ENCODE assay signal across 8 mouse cellular contexts in the genomic region with DNA sequence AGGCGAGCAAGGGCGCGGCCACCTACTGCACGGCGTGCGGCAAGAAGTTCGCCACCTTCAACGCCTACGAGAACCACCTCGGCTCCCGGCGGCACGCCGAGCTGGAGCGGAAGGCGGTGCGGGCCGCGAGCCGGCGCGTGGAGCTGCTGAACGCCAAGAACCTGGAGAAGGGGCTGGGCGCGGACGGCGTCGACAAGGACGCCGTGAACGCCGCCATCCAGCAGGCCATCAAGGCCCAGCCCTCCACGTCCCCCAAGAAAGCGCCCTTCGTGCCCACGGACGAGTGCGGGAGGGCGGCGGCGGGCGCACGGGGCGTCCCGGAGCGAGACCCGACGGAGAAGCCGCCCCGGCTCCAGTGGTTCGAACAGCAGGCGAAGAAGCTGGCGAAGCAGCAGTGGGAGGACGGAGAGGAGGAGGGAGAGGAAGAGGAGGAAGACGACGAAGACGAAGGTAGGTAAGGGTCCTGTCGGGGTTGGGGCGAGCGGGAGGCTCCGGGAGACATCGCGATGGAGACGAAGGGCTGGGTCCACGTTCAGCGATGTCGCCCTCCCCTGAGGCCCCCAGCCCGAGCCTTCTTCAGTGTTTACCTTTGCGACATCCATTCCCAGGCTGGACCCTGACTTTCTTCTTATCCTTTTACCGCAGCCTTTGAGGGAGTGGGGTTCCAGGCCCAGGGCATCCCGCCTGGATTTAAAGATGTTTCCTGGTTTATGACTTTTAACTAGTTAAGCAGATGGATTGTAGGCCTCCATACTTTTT. TPM values are rescaled to one million over a fixed set of nuclear protein-coding genes. Genes with fewer than 3 reads are reported as not detected.
DNase-seq lines count a peak whose midpoint lies in the region; ATAC-seq and TF ChIP-seq lines count a peak whose summit lies in the region.

No protein-coding gene starts in this region.

- H3K27me3 ChIP-seq in kidney, embryonic 15.5 days: no peaks in the 10 kb centered on the region
- H3K27me3 ChIP-seq in limb, embryonic 12.5 days: no peaks in the 10 kb centered on the region
- H3K27me3 ChIP-seq in midbrain, postnatal 0 days (ENCODE audit: insufficient read depth, low read length): no peaks in the 10 kb centered on the region

- under 1% methylated on average over 71 of the region's 71 CpGs for WGBS in kidney, embryonic 15.5 days
- under 1% methylated on average over 69 of the region's 71 CpGs for WGBS in limb, embryonic 12.5 days
- under 1% methylated on average over 71 of the region's 71 CpGs for WGBS in midbrain, postnatal 0 days

- H3K9me3 ChIP-seq in kidney, embryonic 15.5 days (replicated peaks): no peaks in the 10 kb centered on the region
- H3K9me3 ChIP-seq in limb, embryonic 12.5 days: no peaks in the 10 kb centered on the region
- no peaks in the 10 kb centered on the region for H3K9me3 ChIP-seq in midbrain, postnatal 0 days (ENCODE audit: low read length)

- H3K4me3 ChIP-seq in kidney, embryonic 15.5 days (replicated peaks): peak overlapping the region; percentile 75
- peak overlapping the region; percentile 98 for H3K4me3 ChIP-seq in limb, embryonic 12.5 days (replicated peaks)
- peak overlapping the region; percentile 99 for H3K4me3 ChIP-seq in midbrain, postnatal 0 days (ENCODE audit: low read depth, low read length)

- peaks cover 30% of the 10 kb centered on the region for H3K36me3 ChIP-seq in kidney, embryonic 15.5 days
- peaks cover 26% of the 10 kb centered on the region for H3K36me3 ChIP-seq in limb, embryonic 12.5 days
- H3K36me3 ChIP-seq in midbrain, postnatal 0 days (ENCODE audit: insufficient read depth, low read length): peaks cover 13% of the 10 kb centered on the region

- H3K27ac ChIP-seq in kidney, embryonic 15.5 days: peak overlapping the region; percentile 89
- H3K27ac ChIP-seq in limb, embryonic 12.5 days: peak overlapping the region; percentile 91
- peak overlapping the region; percentile 84 for H3K27ac ChIP-seq in midbrain, postnatal 0 days (ENCODE audit: low read depth, low read length)

- TF ChIP-seq CTCF in midbrain, postnatal 0 days (IDR thresholded peaks at IDR 0.05): no peak

- DNase-seq in kidney, adult 8-10 months: no peak
- DNase-seq in T-cell, adult 2 months (ENCODE audit: low spot score): peak; percentile 6
- DNase-seq in midbrain, postnatal 0 days (ENCODE audit: low spot score): no peak
- no peak for DNase-seq in layer of hippocampus, postnatal 36 days
- no peak for DNase-seq in adrenal gland, postnatal 14 days

- ATAC-seq in kidney, embryonic 15.5 days (replicated peaks; ENCODE audit: low FRiP score): peak; percentile 3; the same call in 1 of the 2 replicates
- ATAC-seq in erythroid progenitor cell, adult 5-6 weeks (replicated peaks; ENCODE audit: low FRiP score, poor library complexity, severe bottlenecking): peak; percentile 21; the same call in 1 of the 2 replicates
- peak; percentile 4; the same call in 1 of the 2 replicates for ATAC-seq in limb, embryonic 12.5 days (ENCODE audit: insufficient number of reproducible peaks, insufficient read depth, low FRiP score, low TSS enrichment, low read depth)
- ATAC-seq in midbrain, postnatal 0 days (ENCODE audit: low FRiP score): peak; percentile 39

- H3K4me2 ChIP-seq in kidney, embryonic 15.5 days: peak overlapping the region; percentile 71
- peak overlapping the region; percentile 88 for H3K4me2 ChIP-seq in limb, embryonic 12.5 days
- peak overlapping the region; percentile 91 for H3K4me2 ChIP-seq in midbrain, postnatal 0 days (ENCODE audit: low read depth, low read length, poor library complexity, severe bottlenecking)

- peaks cover 17% of the 10 kb centered on the region for H3K4me1 ChIP-seq in kidney, embryonic 15.5 days
- peaks cover 16% of the 10 kb centered on the region for H3K4me1 ChIP-seq in limb, embryonic 12.5 days (replicated peaks)
- H3K4me1 ChIP-seq in midbrain, postnatal 0 days (ENCODE audit: insufficient read depth, low read length): peaks cover 11% of the 10 kb centered on the region; the same call in 1 of the 2 replicates

- peak overlapping the region; percentile 87 for H3K9ac ChIP-seq in kidney, embryonic 15.5 days
- peak overlapping the region; percentile 92 for H3K9ac ChIP-seq in limb, embryonic 12.5 days (replicated peaks)
- H3K9ac ChIP-seq in midbrain, postnatal 0 days (replicated peaks; ENCODE audit: low read length, poor library complexity, severe bottlenecking): peak overlapping the region; percentile 81

RNA-seq across cellular contexts. Expression of gene Zfp622, which starts 0.7 kb away (rescaled TPM):
- polyA plus RNA-seq in kidney, embryonic 15.5 days (2015; fragmentation: Nextera tagmentation; extraction: Ambion mirVana): 28.6 and 32.8 TPM in 2 replicates
- 2.9 and 16.8 TPM in 2 replicates for total RNA-seq in erythroid progenitor cell, adult 5-6 weeks (2015; ENCODE audit: low replicate concordance)
- total RNA-seq in erythroid progenitor cell, adult 5-6 weeks (2017; ENCODE audit: low replicate concordance): 25.9 and 26.9 TPM in 2 replicates
- polyA plus RNA-seq in limb, embryonic 12.5 days (2016; fragmentation: Nextera tagmentation; extraction: Ambion mirVana): 37.9 and 38.7 TPM in 2 replicates
- 35.6 and 37.2 TPM in 2 replicates for total RNA-seq in midbrain, postnatal 0 days (2014; rRNA removed)
- 28.6 and 33.9 TPM in 2 replicates for polyA plus RNA-seq in midbrain, postnatal 0 days (2015; fragmentation: Nextera tagmentation; extraction: Ambion mirVana)
- total RNA-seq in layer of hippocampus, postnatal 36 days (2021): 10 to 100 TPM; 41.0 to 47.9 TPM
- total RNA-seq in adrenal gland, postnatal 14 days (2021): 33.2 and 35.1 TPM in 2 replicates
